Mouse (Mus musculus) heart, adult 2 months (tissue): ENCODE results near the gene Msi2.

ENCODE experiments used
- CTCF ChIP-seq: fragments of 200-600 bp; IDR thresholded peaks from 2 replicates; pipeline ENCODE4 v1.8.1; 2022; ENCODE audit warnings: antibody characterized with exemption, mild to moderate bottlenecking, moderate library complexity
- POLR2A ChIP-seq: fragments of 200-500 bp; IDR thresholded peaks from 2 replicates; pipeline ENCODE4 v1.6.1; 2011; ENCODE audit warnings: mild to moderate bottlenecking, low read depth, low read length, control low read depth; ENCODE audit not compliant: insufficient read depth

DNA sequence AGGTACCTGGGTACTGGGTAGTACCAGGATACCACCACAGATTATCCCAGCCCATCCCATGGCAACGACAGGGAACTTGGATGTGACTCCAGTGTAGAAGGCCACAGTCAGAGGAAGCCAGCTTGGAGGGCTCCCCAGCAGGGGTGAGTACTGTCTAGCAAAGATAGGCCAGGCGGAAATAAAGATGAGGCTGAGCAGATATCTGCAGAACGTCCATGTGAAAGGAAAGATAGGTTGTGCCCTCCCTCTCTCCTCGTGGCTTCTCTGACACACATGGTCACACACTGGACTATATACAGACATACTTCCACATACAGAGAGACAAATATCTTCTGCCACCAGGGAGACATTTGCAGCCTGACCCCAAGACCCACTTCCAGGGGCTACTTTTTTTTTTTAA, 350.8 kb downstream of the Msi2 start:
- TF ChIP-seq POLR2A: no peak
- no peak for TF ChIP-seq CTCF
